Mouse (Mus musculus): ENCODE data around the gene Pitpnm2.

DNA sequence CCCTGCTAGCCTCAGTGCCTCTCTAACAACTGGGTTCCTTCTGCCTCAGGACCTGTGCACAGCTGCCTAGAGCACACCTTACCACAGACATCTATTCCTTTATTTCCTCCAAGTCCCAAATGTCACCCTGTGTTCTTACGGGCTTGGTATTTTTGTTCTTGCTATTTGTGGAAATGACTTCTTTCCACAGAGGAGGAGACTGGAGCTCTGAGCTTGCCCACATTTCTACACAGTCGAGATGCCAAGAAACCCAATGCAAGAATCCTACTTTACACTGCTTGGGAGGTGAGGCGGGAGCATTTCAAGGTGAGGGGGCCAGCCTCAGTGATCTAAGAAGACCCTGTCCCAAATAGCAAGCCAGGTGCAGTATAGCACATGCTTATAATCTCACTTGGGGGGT is 164.0 kb downstream of the Pitpnm2 start:
- TF ChIP-seq CTCF (IDR thresholded peaks at IDR 0.05; ENCODE audit: control insufficient read depth, insufficient read depth, insufficient replicate concordance, low read depth, low read length) (no peak), POLR2A (IDR thresholded peaks at IDR 0.05; ENCODE audit: control insufficient read depth, low read depth, low read length) (no peak)
